Mouse (Mus musculus) liver, embryonic 14 days (tissue): ENCODE measurements around the gene P2rx5. TPM values are rescaled to one million over a fixed set of nuclear protein-coding genes. Genes with fewer than 3 reads are reported as not detected.

Source experiments
- polyA plus RNA-seq: library from polyadenylated mRNA; depleted of rRNA; stranded (reverse); fragments of >200 nt; gene quantifications from 2 replicates; pipeline ENCODE4 v1.2.3, GENCODE M21; 2012; rRNA removed

Gene P2rx5
- 0.14 and 0.15 TPM in 2 replicates for polyA plus RNA-seq

GRCm38 (mm10) chr11:73159957-73160810, at the start of gene P2rx5:
P2rx5 (plus strand) TSS chr11:73160421.

GRCm38 (mm10) chr11:73137591-73138501, 22.4 kb upstream of the P2rx5 start, which contains the start of gene Haspin:
Haspin (minus strand) TSS chr11:73138294.

GRCm38 (mm10) chr11:73176608-73177508, 16.6 kb downstream of the P2rx5 start, which contains the start of the genes Emc6 and Tax1bp3:
Emc6 (minus strand) TSS chr11:73177037.
Tax1bp3 (plus strand) TSS chr11:73177083.

GRCm38 (mm10) chr11:73198603-73199229, 38.5 kb downstream of the P2rx5 start, which contains the start of gene Ctns:
Ctns (minus strand) TSS chr11:73199042.

GRCm38 (mm10) chr11:73199230-73199712, 39.0 kb downstream of the P2rx5 start, which contains the start of gene Shpk:
Shpk (plus strand) TSS chr11:73199460.

Other genes with a start within 250 kb of the P2rx5 start
- 6.0 and 7.0 TPM in 2 replicates for gene Atp2a3, start 199.3 kb upstream of the P2rx5 start, polyA plus RNA-seq
- 4.5 and 5.4 TPM in 2 replicates for gene P2rx1, start 161.3 kb upstream of the P2rx5 start, polyA plus RNA-seq
- 0.67 and 0.74 TPM in 2 replicates for gene Camkk1, start 141.4 kb upstream of the P2rx5 start, polyA plus RNA-seq
- gene Ncbp3, start 112.6 kb upstream of the P2rx5 start, polyA plus RNA-seq: 2.7 TPM in 2 replicates
- gene Itgae, start 69.8 kb upstream of the P2rx5 start, polyA plus RNA-seq: 0.01 TPM in 2 replicates
- 5.2 and 6.4 TPM in 2 replicates for gene Haspin, start 22.1 kb upstream of the P2rx5 start, polyA plus RNA-seq
- 36.7 and 44.0 TPM in 2 replicates for gene Emc6, start 16.6 kb downstream of the P2rx5 start, polyA plus RNA-seq
- 9.2 and 11.6 TPM in 2 replicates for gene Tax1bp3, start 16.7 kb downstream of the P2rx5 start, polyA plus RNA-seq
- gene Ctns, start 38.6 kb downstream of the P2rx5 start, polyA plus RNA-seq: 4.0 and 5.7 TPM in 2 replicates
- 1.5 and 1.8 TPM in 2 replicates for gene Shpk, start 39.0 kb downstream of the P2rx5 start, polyA plus RNA-seq
- 0.01 TPM in 1 of 2 replicates, not detected in the other for gene Trpv1, start 73.9 kb downstream of the P2rx5 start, polyA plus RNA-seq
- 0.01 TPM in 2 replicates for gene Trpv3, start 107.0 kb downstream of the P2rx5 start, polyA plus RNA-seq
- 2.6 and 3.1 TPM in 2 replicates for gene Aspa, start 169.2 kb downstream of the P2rx5 start, polyA plus RNA-seq
- gene Gm49340, start 169.3 kb downstream of the P2rx5 start, polyA plus RNA-seq: 0.11 and 0.22 TPM in 2 replicates
- 2.4 and 3.1 TPM in 2 replicates for gene Spata22, start 169.3 kb downstream of the P2rx5 start, polyA plus RNA-seq
- 0.14 TPM in 1 of 2 replicates, not detected in the other for gene Olfr20, start 190.4 kb downstream of the P2rx5 start, polyA plus RNA-seq
- not detected in 2 replicates for gene Olfr376, start 210.8 kb downstream of the P2rx5 start, polyA plus RNA-seq
- not detected in 2 replicates for gene Olfr1, start 239.2 kb downstream of the P2rx5 start, polyA plus RNA-seq